Mouse (Mus musculus) heart, embryonic 14.5 days (tissue): ENCODE measurements around the gene Fbxw4. TPM values are rescaled to one million over a fixed set of nuclear protein-coding genes. Genes with fewer than 3 reads are reported as not detected.

Experiments used
- ATAC-seq: fragments of 200-750 bp; cut with Nextera tagmentation; 2 replicates; pipeline ENCODE4 v1.8.0; 2017; ENCODE audit warnings: low read depth, moderate TSS enrichment; ENCODE audit not compliant: insufficient number of reproducible peaks, insufficient read depth, low FRiP score
- H3K27ac ChIP-seq, 2 experiments: fragments of 200-500 bp in 1 of 2; fragments of 300-500 bp in 1 of 2; sonication (generic) in 1 of 2; replicated peaks in 1 of 2; 2 replicates each; pipeline ENCODE4 v1.5.1; 2012 to 2014; ENCODE audit warnings: low read depth in 2 of 2, low read length in 2 of 2, control low read depth in 1 of 2, mild to moderate bottlenecking in 1 of 2, mixed read lengths in 1 of 2; ENCODE audit not compliant: control insufficient read depth in 1 of 2, insufficient read depth in 1 of 2
- H3K27me3 ChIP-seq: fragments of 300-500 bp; sonication (generic); 2 replicates; pipeline ENCODE4 v1.6.1; 2014; ENCODE audit warnings: mild to moderate bottlenecking, low read length, control low read depth; ENCODE audit not compliant: control insufficient read depth, insufficient read depth
- H3K36me3 ChIP-seq: fragments of 300-500 bp; sonication (generic); 2 replicates; pipeline ENCODE4 v1.6.1; 2014; ENCODE audit warnings: mild to moderate bottlenecking, control low read depth, low read length, mixed read lengths; ENCODE audit not compliant: control insufficient read depth, insufficient read depth
- H3K4me1 ChIP-seq, 2 experiments: fragments of 200-500 bp in 1 of 2; fragments of 300-500 bp in 1 of 2; sonication (generic) in 1 of 2; 2 replicates each; pipeline ENCODE4 v1.6.1; 2012 to 2014; ENCODE audit warnings: low read length in 2 of 2, control low read depth in 1 of 2, mixed read lengths in 1 of 2; ENCODE audit not compliant: control insufficient read depth in 2 of 2, insufficient read depth in 2 of 2
- H3K4me2 ChIP-seq: fragments of 300-500 bp; sonication (generic); 2 replicates; pipeline ENCODE4 v1.6.1; 2014; ENCODE audit warnings: mild to moderate bottlenecking, low read length
- H3K4me3 ChIP-seq, 2 experiments: fragments of 200-500 bp in 1 of 2; fragments of 300-500 bp in 1 of 2; sonication (generic) in 1 of 2; 2 replicates each; pipeline ENCODE4 v1.5.1; 2012 to 2014; ENCODE audit warnings: low read length in 2 of 2, mild to moderate bottlenecking in 2 of 2, control low read depth in 1 of 2, low read depth in 1 of 2, moderate library complexity in 1 of 2; ENCODE audit not compliant: control insufficient read depth in 1 of 2, insufficient read depth in 1 of 2
- H3K9ac ChIP-seq: fragments of 300-500 bp; sonication (generic); 2 replicates; pipeline ENCODE4 v1.6.1; 2014; ENCODE audit warnings: mild to moderate bottlenecking, low read length
- H3K9me3 ChIP-seq: fragments of 300-500 bp; sonication (generic); 2 replicates; pipeline ENCODE4 v1.6.1; 2016; ENCODE audit warnings: low read length, control low read depth; ENCODE audit not compliant: control insufficient read depth
- WGBS: fragments of 180-500 bp; shearing (Covaris S2); extraction: QIAGEN DNeasy Blood & Tissue Kit; methylation state at CpG from one replicate; pipeline ENCODE4 v1.1.7; 2014; 5-methylcytosine and 5-hydroxymethylcytosine counted together
- polyA plus RNA-seq: library from polyadenylated mRNA; unstranded; fragments of >200 nt; fragmentation: Nextera tagmentation; extraction: Ambion mirVana; gene quantifications from 2 replicates; pipeline ENCODE4 v1.2.1, GENCODE M21; 2014

The Fbxw4 gene
- polyA plus RNA-seq, 1 experiment from 2014 or later: 4.1 TPM

DNA sequence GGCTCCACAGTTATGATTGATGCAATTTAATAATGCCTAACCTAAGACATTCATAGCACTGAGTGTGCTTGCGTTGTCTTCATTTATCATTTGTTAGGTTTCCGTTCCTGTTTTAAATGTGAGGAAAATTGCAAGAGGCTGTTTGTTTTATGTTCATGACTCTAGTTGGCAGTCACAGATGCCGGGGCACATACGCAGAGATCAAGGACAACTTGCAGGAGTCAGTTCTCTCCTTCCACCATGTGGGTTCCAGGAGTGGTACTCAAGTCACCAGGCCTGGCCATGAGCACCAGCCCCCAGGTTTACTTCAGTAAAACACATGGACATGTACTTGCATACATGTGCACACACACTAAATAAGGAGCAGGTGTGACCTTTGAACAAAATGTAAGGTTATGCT is 8.9 kb upstream of the Fbxw4 start:
- WGBS: 91% methylated on average over 4 of the region's 4 CpGs
- H3K9me3 ChIP-seq: no peaks in the 10 kb centered on the region
- H3K36me3 ChIP-seq: no peaks in the 10 kb centered on the region
- no peaks in the 10 kb centered on the region for H3K27me3 ChIP-seq
- no peak overlapping the region for H3K9ac ChIP-seq
- no peak overlapping the region for H3K4me2 ChIP-seq
- no peak overlapping the region for H3K4me3 ChIP-seq
- no peaks in the 10 kb centered on the region for H3K4me1 ChIP-seq
- no peak for ATAC-seq
- no peak overlapping the region for H3K27ac ChIP-seq

DNA sequence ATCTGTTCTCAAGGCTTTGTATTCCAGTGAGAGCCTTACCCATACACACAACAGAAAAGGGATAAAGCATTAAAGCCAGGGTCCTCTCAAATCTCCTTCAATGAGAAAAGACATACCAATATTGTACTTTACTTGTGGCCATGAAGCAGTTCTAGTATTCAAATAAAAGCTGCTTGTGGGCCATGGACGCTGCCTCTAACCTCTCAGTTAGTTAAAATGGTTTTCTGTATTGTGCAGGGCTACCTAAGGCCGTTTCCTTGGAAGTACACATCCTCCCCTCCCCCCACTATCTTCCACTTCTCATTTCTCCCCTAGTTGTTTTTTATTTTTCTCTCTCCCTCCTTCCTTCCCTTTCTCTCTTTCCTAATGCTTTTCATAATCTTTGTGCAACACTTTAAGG is 3.7 kb upstream of the Fbxw4 start:
- no peak overlapping the region for H3K4me3 ChIP-seq
- no peak overlapping the region for H3K4me2 ChIP-seq
- no peak for ATAC-seq
- no peaks in the 10 kb centered on the region for H3K27me3 ChIP-seq
- peaks cover 0 to 8% of the 10 kb centered on the region in 2 experiments; a peak in 2 of 4 replicates for H3K4me1 ChIP-seq
- no peak overlapping the region for H3K9ac ChIP-seq
- H3K9me3 ChIP-seq: no peaks in the 10 kb centered on the region
- H3K36me3 ChIP-seq: no peaks in the 10 kb centered on the region
- no peak overlapping the region for H3K27ac ChIP-seq
- WGBS: 72% methylated on average over 2 of the region's 2 CpGs

- H3K4me2 ChIP-seq: peak overlapping the region; percentile 77
- H3K9me3 ChIP-seq: no peaks in the 10 kb centered on the region
- no peak for ATAC-seq
- H3K9ac ChIP-seq: peak overlapping the region; percentile 98
- peaks cover 4 to 31% of the 10 kb centered on the region in 2 experiments; a peak in 3 of 4 replicates for H3K4me1 ChIP-seq
- no peaks in the 10 kb centered on the region for H3K27me3 ChIP-seq
- H3K27ac ChIP-seq: peak overlapping the region; percentile 84 to 95
- H3K36me3 ChIP-seq: no peaks in the 10 kb centered on the region
- peak overlapping the region; percentile 83 to 86 for H3K4me3 ChIP-seq
- WGBS: 19% methylated on average over 18 of the region's 18 CpGs
Observed at GRCm38 (mm10) chr19:45660503-45660790, 335 bp upstream of the Fbxw4 start.

DNA sequence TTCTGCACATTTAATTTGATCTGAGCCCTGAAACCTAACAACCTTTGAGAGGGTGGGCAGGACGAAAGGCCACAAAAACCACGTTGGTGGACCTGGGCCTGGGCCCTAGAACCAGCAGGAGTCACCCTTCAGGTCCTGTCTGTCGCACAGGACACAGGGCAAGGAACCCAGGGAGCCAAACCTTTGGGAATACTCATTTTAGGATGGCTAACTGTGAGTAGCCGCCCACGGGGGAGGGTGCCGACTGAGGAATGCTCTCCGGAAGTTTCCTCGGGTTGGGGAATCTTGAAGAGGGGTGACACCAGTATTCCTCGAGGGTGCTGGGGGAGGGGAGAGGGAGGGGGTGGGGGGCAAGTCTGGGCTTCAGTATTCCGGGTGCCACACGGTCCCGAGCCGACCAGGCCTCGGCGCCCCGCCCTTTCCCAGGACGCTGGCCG is 793 bp downstream of the Fbxw4 start:
- under 1% methylated on average over 18 of the region's 18 CpGs for WGBS

GRCm38 (mm10) chr19:45658556-45659268 is 1.4 kb downstream of the Fbxw4 start:
- H3K9me3 ChIP-seq: no peaks in the 10 kb centered on the region
- peak overlapping the region; percentile 54 to 95 for H3K27ac ChIP-seq
- peak overlapping the region; percentile 77 for H3K4me2 ChIP-seq
- H3K27me3 ChIP-seq: no peaks in the 10 kb centered on the region
- WGBS: 48% methylated on average over 10 of the region's 10 CpGs
- peaks cover 5 to 32% of the 10 kb centered on the region in 2 experiments; a peak in 3 of 4 replicates for H3K4me1 ChIP-seq
- 0 out of 2 replicates have a peak, but pooled peaks cover 3% of the 10 kb centered on the region for H3K36me3 ChIP-seq
- peak overlapping the region; percentile 98 for H3K9ac ChIP-seq
- ATAC-seq: no peak
- peak overlapping the region; percentile 83 to 86 for H3K4me3 ChIP-seq

More for the DNA sequence above, 793 bp downstream of the Fbxw4 start:
- H3K9ac ChIP-seq: peak overlapping the region; percentile 98
- no peaks in the 10 kb centered on the region for H3K27me3 ChIP-seq
- 0 out of 2 replicates have a peak, but pooled peaks have one; percentile 7 for ATAC-seq
- no peaks in the 10 kb centered on the region for H3K9me3 ChIP-seq
- H3K36me3 ChIP-seq: no peaks in the 10 kb centered on the region
- peak overlapping the region; percentile 77 for H3K4me2 ChIP-seq
- H3K4me3 ChIP-seq: peak overlapping the region; percentile 83 to 86
- peaks cover 5 to 32% of the 10 kb centered on the region in 2 experiments; a peak in 3 of 4 replicates for H3K4me1 ChIP-seq
- H3K27ac ChIP-seq: peak overlapping the region; percentile 84 to 95

DNA sequence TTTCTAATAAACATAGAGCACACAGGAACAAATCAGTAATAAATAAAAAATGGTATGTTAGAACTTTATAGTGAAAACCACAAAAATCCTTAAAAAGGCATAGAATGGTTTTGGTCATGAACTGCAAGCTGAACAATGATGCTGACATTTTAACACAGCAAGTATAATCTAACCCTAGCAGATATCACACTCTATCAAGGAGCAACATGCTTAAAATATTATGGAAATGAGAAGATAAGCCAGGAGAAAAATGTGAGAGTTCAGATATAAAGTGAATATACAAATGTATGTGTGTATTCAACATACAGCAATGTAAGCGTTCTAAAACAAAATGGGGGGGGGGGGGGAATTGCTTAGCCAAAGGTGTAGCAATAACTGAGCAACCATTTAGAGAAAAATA is 2.3 kb downstream of the Fbxw4 start:
- no peak overlapping the region for H3K9ac ChIP-seq
- no peak overlapping the region for H3K27ac ChIP-seq
- no peak overlapping the region for H3K4me2 ChIP-seq
- WGBS: 81% methylated on average over 1 of the region's 1 CpGs
- ATAC-seq: no peak
- no peaks in the 10 kb centered on the region for H3K27me3 ChIP-seq
- H3K4me3 ChIP-seq: no peak overlapping the region
- H3K36me3 ChIP-seq: 0 out of 2 replicates have a peak, but pooled peaks cover 3% of the 10 kb centered on the region
- H3K9me3 ChIP-seq: no peaks in the 10 kb centered on the region
- peaks cover 7 to 34% of the 10 kb centered on the region in 2 experiments; a peak in 3 of 4 replicates for H3K4me1 ChIP-seq

- Histone ChIP-seq H3K4me3 (no peak overlapping the region), H3K4me2 (peak overlapping the region; percentile 11; the same call in 1 of the 2 replicates), H3K27me3 (no peaks in the 10 kb centered on the region), H3K4me1 (peaks cover 7 to 41% of the 10 kb centered on the region in 2 experiments; a peak in 3 of 4 replicates), H3K9me3 (no peaks in the 10 kb centered on the region), H3K36me3 (0 out of 2 replicates have a peak, but pooled peaks cover 3% of the 10 kb centered on the region), H3K27ac (0 out of 4 replicates have a peak overlapping the region, but pooled peaks of 1 of the 2 experiments have one; percentile 17), H3K9ac (no peak overlapping the region)
- no peak for ATAC-seq
- WGBS: 38% methylated on average over 8 of the region's 8 CpGs
Observed at GRCm38 (mm10) chr19:45656810-45657595, 3.1 kb downstream of the Fbxw4 start.
